Mouse (Mus musculus) bone marrow macrophage, adult 2 months (primary cell): ENCODE results near the gene Efna1. TPM values are rescaled to one million over a fixed set of nuclear protein-coding genes. Genes with fewer than 3 reads are reported as not detected.

Experiments
- H3K27ac ChIP-seq: 2 replicates; pipeline ENCODE4 v1.5.1; 2012; ENCODE audit warnings: low read depth, low read length; ENCODE audit not compliant: insufficient read depth
- H3K4me1 ChIP-seq: 2 replicates; pipeline ENCODE4 v1.6.1; 2012; ENCODE audit warnings: low read length; ENCODE audit not compliant: control insufficient read depth, insufficient read depth
- H3K4me3 ChIP-seq: 2 replicates; pipeline ENCODE4 v1.5.1; 2012; ENCODE audit warnings: mild to moderate bottlenecking, low read length, moderate library complexity; ENCODE audit not compliant: insufficient read depth
- CTCF ChIP-seq: IDR thresholded peaks from 2 replicates; pipeline ENCODE4 v1.5.1; 2012; ENCODE audit warnings: low read depth, mild to moderate bottlenecking, low read length, moderate library complexity
- POLR2A ChIP-seq: IDR thresholded peaks from 2 replicates; pipeline ENCODE4 v1.6.1; 2012; ENCODE audit warnings: mild to moderate bottlenecking, low read depth, low read length, borderline replicate concordance
- polyA plus RNA-seq: library from polyadenylated mRNA; stranded (reverse); fragments of >200 nt; gene quantifications from 2 replicates; pipeline ENCODE4 v1.2.4, GENCODE M21; 2012; ENCODE audit not compliant: missing spikeins, insufficient read depth, insufficient read length

The Efna1 gene
- polyA plus RNA-seq, 1 experiment, result not detected

- H3K4me1 ChIP-seq, result peaks cover 23% of the 10 kb centered on the region
- H3K4me3 ChIP-seq, result peak within 1 kb of the TSS; percentile 81
- peak within 1 kb of the TSS; percentile 43 for H3K27ac ChIP-seq
- TF ChIP-seq POLR2A, result no peak
- peak; percentile 55 for TF ChIP-seq CTCF
These were observed 34.5 kb downstream of the Efna1 start, which contains the start of gene Trim46 for GRCm38 (mm10) chr3:89246261-89247100. Gene Trim46, minus strand, starts transcription at chr3:89246309.

- Histone ChIP-seq H3K4me1 (peaks cover 16% of the 10 kb centered on the region), H3K27ac (peak within 1 kb of the TSS; percentile 43), H3K4me3 (peak within 1 kb of the TSS; percentile 81)
- TF ChIP-seq POLR2A (no peak), CTCF (0 out of 2 replicates have a peak, but pooled peaks have one; percentile 0)
These were observed 35.2 kb downstream of the Efna1 start, which contains the start of gene Krtcap2 for GRCm38 (mm10) chr3:89245688-89246171. Gene Krtcap2, plus strand, starts transcription at chr3:89245966.

- Histone ChIP-seq H3K4me3 (peak overlapping the region; percentile 30), H3K27ac (no peak overlapping the region), H3K4me1 (peaks cover 10% of the 10 kb centered on the region)
- TF ChIP-seq POLR2A (no peak), CTCF (no peak)
These were observed 35.8 kb downstream of the Efna1 start for GRCm38 (mm10) chr3:89244982-89245687.

GRCm38 (mm10) chr3:89244158-89244981, 36.6 kb downstream of the Efna1 start:
- no peak for TF ChIP-seq POLR2A
- no peak for TF ChIP-seq CTCF
- no peak overlapping the region for H3K4me3 ChIP-seq
- H3K27ac ChIP-seq, result no peak overlapping the region
- peaks cover 10% of the 10 kb centered on the region for H3K4me1 ChIP-seq

- TF ChIP-seq CTCF (no peak), POLR2A (no peak)
- no peak overlapping the region for H3K27ac ChIP-seq
- no peak overlapping the region for H3K4me3 ChIP-seq
- H3K4me1 ChIP-seq, result peaks cover 10% of the 10 kb centered on the region
These were observed 37.3 kb downstream of the Efna1 start for GRCm38 (mm10) chr3:89243609-89244008.

- peaks cover 4% of the 10 kb centered on the region for H3K4me1 ChIP-seq
- peak; percentile 34; the same call in 1 of the 2 replicates for TF ChIP-seq CTCF
- TF ChIP-seq POLR2A, result no peak
- no peak overlapping the region for H3K27ac ChIP-seq
- H3K4me3 ChIP-seq, result no peak overlapping the region
These were observed 38.5 kb downstream of the Efna1 start for GRCm38 (mm10) chr3:89242331-89242895.

- no peak overlapping the region for H3K4me3 ChIP-seq
- H3K27ac ChIP-seq, result no peak overlapping the region
- H3K4me1 ChIP-seq, result peaks cover 11% of the 10 kb centered on the region
- TF ChIP-seq CTCF (no peak), POLR2A (no peak)
These were observed 42.4 kb downstream of the Efna1 start for GRCm38 (mm10) chr3:89238494-89238893.

- H3K4me3 ChIP-seq, result no peak overlapping the region
These were observed 43.3 kb downstream of the Efna1 start for GRCm38 (mm10) chr3:89237682-89238081.

GRCm38 (mm10) chr3:89236516-89236915, 44.4 kb downstream of the Efna1 start:
- H3K27ac ChIP-seq, result no peak overlapping the region
- TF ChIP-seq CTCF (no peak), POLR2A (no peak)
- H3K4me1 ChIP-seq, result peaks cover 18% of the 10 kb centered on the region
- no peak overlapping the region for H3K4me3 ChIP-seq

More at GRCm38 (mm10) chr3:89237682-89238081, 43.3 kb downstream of the Efna1 start:
- Histone ChIP-seq H3K4me1 (peaks cover 18% of the 10 kb centered on the region), H3K27ac (no peak overlapping the region)
- no peak for TF ChIP-seq POLR2A
- TF ChIP-seq CTCF, result no peak
